Mouse (Mus musculus): ENCODE data around the gene Robo1. TPM values are rescaled to one million over a fixed set of nuclear protein-coding genes. Genes with fewer than 3 reads are reported as not detected.

Gene Robo1
- polyA plus RNA-seq, 1 experiment from 2014 or later: 23.7 TPM

DNA sequence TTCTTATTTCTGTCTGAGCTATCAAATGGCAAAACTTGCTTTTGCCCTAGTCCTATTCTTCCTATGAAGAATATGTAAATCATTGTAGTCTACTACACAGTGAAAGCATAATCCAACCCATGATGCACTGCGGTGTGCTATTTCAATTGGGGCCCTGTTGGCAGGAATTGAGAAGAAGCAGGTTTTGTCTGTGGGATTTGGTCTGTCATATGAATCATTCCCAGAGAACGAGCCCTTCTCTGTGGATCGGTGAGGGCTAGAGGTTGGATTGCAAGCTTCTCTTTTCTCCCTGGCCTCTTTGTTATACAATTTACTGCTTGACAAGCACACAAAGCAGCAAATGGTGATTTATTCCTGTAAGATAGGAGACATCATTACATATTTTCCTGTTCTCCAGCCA lies 85.4 kb downstream of the Robo1 start:
- H3K4me1 ChIP-seq: no peaks in the 10 kb centered on the region
- ATAC-seq (ENCODE audit: insufficient read depth, low FRiP score, low read depth): no peak
- H3K9ac ChIP-seq: no peak overlapping the region
- WGBS: 48% methylated on average over 3 of the region's 3 CpGs
- H3K36me3 ChIP-seq: no peaks in the 10 kb centered on the region
- H3K4me3 ChIP-seq (replicated peaks): no peak overlapping the region
- no peaks in the 10 kb centered on the region for H3K27me3 ChIP-seq (replicated peaks)
- H3K27ac ChIP-seq: no peak overlapping the region
- H3K9me3 ChIP-seq: no peaks in the 10 kb centered on the region
- H3K4me2 ChIP-seq: no peak overlapping the region

DNA sequence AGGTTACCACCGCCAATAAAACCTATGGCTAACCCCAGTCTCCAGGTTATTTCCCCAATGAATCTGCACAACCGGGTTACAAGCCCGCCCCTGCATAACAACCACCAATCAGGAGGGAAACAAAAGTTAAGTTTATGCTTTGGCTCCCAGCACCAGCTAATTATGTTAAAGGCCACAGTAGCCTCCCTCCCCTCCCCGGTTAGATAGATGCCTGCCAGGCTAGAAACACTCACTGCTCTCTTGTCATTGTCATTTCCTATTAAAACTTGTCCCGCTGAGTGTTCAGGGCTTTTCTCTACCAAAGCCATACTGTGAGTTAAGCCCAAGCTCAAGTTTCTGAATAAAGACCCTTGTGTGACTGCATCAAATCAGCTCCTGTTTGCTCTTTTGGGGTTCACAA lies 90.7 kb downstream of the Robo1 start:
- WGBS: 66% methylated on average over 5 of the region's 5 CpGs
- no peak overlapping the region for H3K4me3 ChIP-seq (replicated peaks)
- H3K9ac ChIP-seq: no peak overlapping the region
- no peak overlapping the region for H3K27ac ChIP-seq
- no peak for ATAC-seq (ENCODE audit: insufficient read depth, low FRiP score, low read depth)
- H3K36me3 ChIP-seq: no peaks in the 10 kb centered on the region
- H3K4me1 ChIP-seq: no peaks in the 10 kb centered on the region
- H3K27me3 ChIP-seq (replicated peaks): no peaks in the 10 kb centered on the region
- H3K4me2 ChIP-seq: no peak overlapping the region
- H3K9me3 ChIP-seq: no peaks in the 10 kb centered on the region

DNA sequence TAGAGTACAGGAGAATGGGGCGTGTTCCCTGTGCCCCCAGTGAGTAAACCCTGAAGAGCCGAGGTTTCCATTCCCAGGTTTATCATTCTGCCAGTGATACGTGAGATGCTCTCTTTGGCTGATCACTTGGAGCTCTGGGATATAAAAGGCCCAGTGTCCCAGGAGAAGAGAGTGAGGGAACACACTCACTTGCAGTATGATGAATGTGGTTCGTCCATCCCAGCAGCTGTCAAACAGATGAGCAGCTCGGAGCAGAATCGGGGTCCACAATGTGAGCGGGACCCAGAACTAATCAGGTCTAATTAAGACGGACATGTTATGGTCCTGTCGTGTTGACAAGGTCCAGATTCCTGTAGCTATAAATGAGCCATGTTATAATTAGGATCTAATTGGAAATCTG lies 94.3 kb downstream of the Robo1 start:
- ATAC-seq (ENCODE audit: insufficient read depth, low FRiP score, low read depth): no peak
- H3K36me3 ChIP-seq: no peaks in the 10 kb centered on the region
- H3K27me3 ChIP-seq (replicated peaks): no peaks in the 10 kb centered on the region
- 53% methylated on average over 9 of the region's 9 CpGs for WGBS
- no peak overlapping the region for H3K27ac ChIP-seq
- H3K4me2 ChIP-seq: no peak overlapping the region
- H3K9ac ChIP-seq: no peak overlapping the region
- H3K4me1 ChIP-seq: no peaks in the 10 kb centered on the region
- H3K4me3 ChIP-seq (replicated peaks): no peak overlapping the region
- H3K9me3 ChIP-seq: no peaks in the 10 kb centered on the region

DNA sequence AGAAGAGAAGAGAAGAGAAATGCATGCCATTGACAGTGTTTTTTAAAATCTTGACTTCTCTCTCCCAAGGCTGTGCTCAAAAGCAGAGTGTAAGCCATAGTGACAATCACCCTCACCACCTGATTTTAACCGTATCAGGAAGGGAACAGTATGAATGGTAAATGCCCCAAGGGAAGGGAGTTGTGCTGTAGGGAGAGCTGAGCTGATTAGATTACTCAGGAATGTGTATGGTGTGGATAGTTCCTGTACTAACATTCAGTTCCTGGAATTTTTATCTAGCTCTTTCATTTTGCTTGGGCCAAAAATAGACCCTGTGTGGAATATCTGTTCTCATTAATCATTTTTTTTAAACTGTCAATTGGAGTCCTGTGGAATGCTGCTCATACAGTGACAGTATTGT lies 101.7 kb downstream of the Robo1 start:
- H3K27me3 ChIP-seq (replicated peaks): no peaks in the 10 kb centered on the region
- 42% methylated on average over 1 of the region's 1 CpGs for WGBS
- 0 out of 2 replicates have a peak, but pooled peaks cover 3% of the 10 kb centered on the region for H3K4me1 ChIP-seq
- H3K36me3 ChIP-seq: no peaks in the 10 kb centered on the region
- no peak overlapping the region for H3K4me2 ChIP-seq
- H3K27ac ChIP-seq: no peak overlapping the region
- H3K9ac ChIP-seq: no peak overlapping the region
- H3K4me3 ChIP-seq (replicated peaks): no peak overlapping the region
- ATAC-seq (ENCODE audit: insufficient read depth, low FRiP score, low read depth): peak; percentile 58
- no peaks in the 10 kb centered on the region for H3K9me3 ChIP-seq

DNA sequence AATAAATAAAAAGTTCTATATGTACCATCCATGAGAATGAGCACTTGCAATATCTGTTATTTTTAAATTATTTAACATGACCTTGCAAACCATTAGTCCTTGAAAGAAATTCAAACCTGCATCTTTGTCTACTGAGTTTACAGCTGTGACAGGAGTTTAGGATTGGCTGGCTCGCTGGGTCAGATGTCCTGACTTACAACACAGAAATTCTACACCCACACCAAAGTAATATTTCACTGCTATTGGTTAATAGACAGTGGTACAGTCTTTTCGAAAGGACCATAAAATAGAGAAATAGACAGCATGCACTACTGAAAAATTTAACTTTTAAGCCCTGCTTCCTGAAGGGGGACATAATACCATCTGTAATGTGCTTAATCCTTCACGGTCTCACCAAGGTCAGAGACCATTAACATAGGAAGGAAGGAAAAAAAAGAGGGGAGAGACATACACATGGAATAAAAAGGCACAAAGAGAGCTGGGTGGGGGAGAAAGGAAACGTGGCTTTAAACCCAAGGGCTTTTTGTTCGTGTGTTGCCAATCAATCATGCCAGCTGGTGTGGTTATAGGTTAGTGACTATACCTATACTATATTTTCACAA lies 103.7 kb downstream of the Robo1 start:
- Histone ChIP-seq H3K27ac (no peak overlapping the region), H3K4me3 (replicated peaks) (no peak overlapping the region), H3K9me3 (no peaks in the 10 kb centered on the region), H3K9ac (no peak overlapping the region), H3K36me3 (no peaks in the 10 kb centered on the region), H3K4me1 (0 out of 2 replicates have a peak, but pooled peaks cover 3% of the 10 kb centered on the region), H3K27me3 (replicated peaks) (no peaks in the 10 kb centered on the region), H3K4me2 (no peak overlapping the region)
- no peak for ATAC-seq (ENCODE audit: insufficient read depth, low FRiP score, low read depth)
- 34% methylated on average over 5 of the region's 5 CpGs for WGBS

DNA sequence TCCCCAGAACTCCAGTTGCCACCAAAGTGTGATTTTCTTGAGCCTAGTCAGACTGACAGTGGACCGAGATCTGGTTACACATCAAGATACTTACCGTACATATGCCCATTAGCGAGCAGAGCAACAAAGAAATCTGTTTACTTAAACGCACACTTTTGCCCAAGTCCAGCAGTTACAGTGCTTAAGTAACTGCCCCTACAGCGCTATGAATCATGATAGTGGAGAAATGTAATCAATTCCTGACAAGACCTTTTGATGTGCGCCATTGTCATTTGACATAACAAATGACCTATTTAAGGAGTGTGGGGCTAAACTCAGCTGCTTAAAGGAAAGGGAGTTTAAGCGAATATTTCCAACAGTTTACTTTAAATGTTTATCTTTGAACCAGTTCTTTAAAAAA lies 104.8 kb downstream of the Robo1 start:
- 0 out of 2 replicates have a peak, but pooled peaks cover 3% of the 10 kb centered on the region for H3K4me1 ChIP-seq
- H3K27me3 ChIP-seq (replicated peaks): no peaks in the 10 kb centered on the region
- H3K36me3 ChIP-seq: no peaks in the 10 kb centered on the region
- peak; percentile 47; the same call in 1 of the 2 replicates for ATAC-seq (ENCODE audit: insufficient read depth, low FRiP score, low read depth)
- no peak overlapping the region for H3K9ac ChIP-seq
- 15% methylated on average over 7 of the region's 7 CpGs for WGBS
- peak overlapping the region; percentile 25; the same call in 1 of the 2 replicates for H3K4me2 ChIP-seq
- no peak overlapping the region for H3K27ac ChIP-seq
- no peak overlapping the region for H3K4me3 ChIP-seq (replicated peaks)
- H3K9me3 ChIP-seq: no peaks in the 10 kb centered on the region

DNA sequence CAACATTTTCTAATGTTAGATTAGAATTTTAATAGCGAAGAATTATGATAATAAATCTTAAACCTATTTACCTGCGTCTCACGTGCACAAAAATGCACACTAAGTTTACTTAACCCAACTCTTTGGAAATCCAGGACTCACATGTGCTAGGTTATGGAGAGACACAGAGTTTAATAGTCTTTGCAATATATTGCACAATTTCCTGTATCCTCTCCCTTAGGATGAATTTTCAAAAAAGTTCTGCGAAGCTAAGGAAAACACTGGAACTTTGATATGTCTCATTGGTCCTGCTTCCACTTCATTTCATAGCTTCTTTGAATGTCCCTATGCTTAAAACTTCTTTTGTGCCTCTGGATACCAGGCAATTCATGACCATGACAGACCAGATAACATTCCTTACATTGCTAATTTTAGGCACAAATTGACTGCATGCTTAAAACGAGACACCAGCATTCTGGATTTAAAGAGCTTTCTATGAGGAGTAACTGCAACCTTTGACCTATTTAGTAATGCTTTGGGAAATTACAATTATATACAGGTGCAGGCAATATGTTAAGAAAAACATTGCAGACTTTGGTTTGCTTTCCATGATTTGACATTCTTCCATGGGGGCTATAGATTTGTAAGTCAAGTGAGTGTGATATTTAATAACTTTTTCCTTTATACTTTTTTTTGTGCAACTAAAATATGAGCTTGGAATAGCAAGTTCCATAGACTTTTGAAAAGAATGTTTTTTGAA lies 111.4 kb downstream of the Robo1 start:
- H3K27me3 ChIP-seq (replicated peaks): no peaks in the 10 kb centered on the region
- H3K4me2 ChIP-seq: no peak overlapping the region
- 75% methylated on average over 5 of the region's 5 CpGs for WGBS
- H3K9me3 ChIP-seq: no peaks in the 10 kb centered on the region
- H3K9ac ChIP-seq: no peak overlapping the region
- H3K36me3 ChIP-seq: no peaks in the 10 kb centered on the region
- no peaks in the 10 kb centered on the region for H3K4me1 ChIP-seq
- no peak for ATAC-seq (ENCODE audit: insufficient read depth, low FRiP score, low read depth)
- no peak overlapping the region for H3K4me3 ChIP-seq (replicated peaks)
- H3K27ac ChIP-seq: no peak overlapping the region

DNA sequence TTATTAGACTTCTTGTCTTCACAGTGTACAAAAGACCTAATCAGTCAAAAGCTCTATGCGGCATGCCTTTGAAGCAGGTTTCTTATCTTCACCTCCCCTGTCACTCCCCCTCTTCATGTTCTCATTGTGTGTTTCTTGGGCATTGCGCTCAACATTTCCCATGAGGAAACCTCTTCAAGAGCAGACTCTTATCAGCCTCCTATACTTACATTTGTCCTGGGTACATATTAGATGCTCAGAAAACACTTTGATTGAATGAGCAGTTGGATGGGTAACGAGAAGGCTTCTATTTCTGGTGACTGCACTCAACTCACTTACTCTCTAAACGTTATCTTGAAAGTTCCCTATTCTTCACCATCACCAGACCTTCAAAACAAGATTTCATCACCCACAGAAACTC lies 114.3 kb downstream of the Robo1 start:
- ATAC-seq (ENCODE audit: insufficient read depth, low FRiP score, low read depth): no peak
- H3K36me3 ChIP-seq: no peaks in the 10 kb centered on the region
- no peak overlapping the region for H3K27ac ChIP-seq
- H3K4me2 ChIP-seq: no peak overlapping the region
- no peaks in the 10 kb centered on the region for H3K9me3 ChIP-seq
- no peaks in the 10 kb centered on the region for H3K4me1 ChIP-seq
- no peak overlapping the region for H3K4me3 ChIP-seq (replicated peaks)
- no peak overlapping the region for H3K9ac ChIP-seq
- 55% methylated on average over 4 of the region's 4 CpGs for WGBS
- H3K27me3 ChIP-seq (replicated peaks): no peaks in the 10 kb centered on the region

DNA sequence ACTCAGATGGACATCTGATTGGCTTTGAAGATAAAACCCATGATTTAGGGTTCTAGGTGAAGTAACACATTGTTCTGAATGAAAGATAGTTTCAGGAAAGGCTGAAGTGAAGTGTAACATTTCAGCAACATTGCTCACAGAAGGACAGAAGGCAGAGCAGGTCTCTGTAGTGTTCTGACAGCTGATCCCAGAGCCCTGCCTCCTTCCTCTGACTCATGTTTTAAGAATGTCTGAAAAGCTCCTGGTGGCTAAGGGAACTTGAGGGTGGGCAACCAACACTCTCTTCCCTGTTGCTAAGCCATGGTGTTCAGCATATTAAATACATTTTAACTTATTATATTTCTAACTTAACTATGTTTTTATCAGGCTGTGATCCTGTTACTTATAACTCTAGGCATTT lies 126.3 kb downstream of the Robo1 start:
- no peak overlapping the region for H3K4me3 ChIP-seq (replicated peaks)
- H3K9me3 ChIP-seq: no peaks in the 10 kb centered on the region
- H3K9ac ChIP-seq: no peak overlapping the region
- H3K4me2 ChIP-seq: no peak overlapping the region
- no peaks in the 10 kb centered on the region for H3K36me3 ChIP-seq
- no peaks in the 10 kb centered on the region for H3K27me3 ChIP-seq (replicated peaks)
- ATAC-seq (ENCODE audit: insufficient read depth, low FRiP score, low read depth): no peak
- no peaks in the 10 kb centered on the region for H3K4me1 ChIP-seq
- no peak overlapping the region for H3K27ac ChIP-seq

DNA sequence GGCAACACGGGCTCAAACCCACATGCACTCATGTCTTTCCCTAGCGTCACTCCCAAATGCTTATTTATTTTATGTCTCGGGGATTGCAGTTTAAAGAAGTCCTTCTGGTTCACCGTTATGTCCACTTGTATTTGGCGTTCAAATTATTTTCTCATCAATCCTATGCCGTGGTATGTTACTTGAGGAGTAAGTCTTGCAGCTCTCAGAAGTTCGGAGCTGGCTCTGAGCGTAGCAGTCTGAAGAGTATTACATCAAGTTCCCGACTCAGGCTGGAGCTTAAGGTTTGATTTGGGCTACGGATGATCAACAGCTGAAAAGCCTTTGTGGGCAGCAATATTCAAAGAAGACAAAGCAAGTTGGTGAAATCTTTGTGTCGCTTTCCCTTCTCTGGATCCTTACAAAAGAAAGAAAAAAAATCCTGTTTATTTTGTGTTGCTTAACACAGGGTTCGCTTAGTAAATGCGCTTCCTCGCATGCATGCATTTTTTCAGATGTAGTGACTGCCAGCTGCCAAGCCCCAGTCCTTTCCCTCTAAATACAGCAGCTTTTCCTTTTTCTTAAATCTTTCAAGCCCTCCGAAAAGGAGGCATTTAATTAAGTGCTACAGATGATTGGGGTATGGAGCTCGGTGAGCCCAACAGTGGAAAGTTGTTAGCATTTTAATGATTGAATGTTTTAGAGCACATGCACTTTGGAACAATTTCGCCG lies 136.5 kb downstream of the Robo1 start:
- H3K9ac ChIP-seq: no peak overlapping the region
- H3K27me3 ChIP-seq (replicated peaks): no peaks in the 10 kb centered on the region
- H3K36me3 ChIP-seq: no peaks in the 10 kb centered on the region
- peak overlapping the region; percentile 21; the same call in 1 of the 2 replicates for H3K4me2 ChIP-seq
- 53% methylated on average over 18 of the region's 18 CpGs for WGBS
- no peak for ATAC-seq (ENCODE audit: insufficient read depth, low FRiP score, low read depth)
- no peaks in the 10 kb centered on the region for H3K4me1 ChIP-seq
- no peak overlapping the region for H3K27ac ChIP-seq
- H3K9me3 ChIP-seq: no peaks in the 10 kb centered on the region
- H3K4me3 ChIP-seq (replicated peaks): no peak overlapping the region

DNA sequence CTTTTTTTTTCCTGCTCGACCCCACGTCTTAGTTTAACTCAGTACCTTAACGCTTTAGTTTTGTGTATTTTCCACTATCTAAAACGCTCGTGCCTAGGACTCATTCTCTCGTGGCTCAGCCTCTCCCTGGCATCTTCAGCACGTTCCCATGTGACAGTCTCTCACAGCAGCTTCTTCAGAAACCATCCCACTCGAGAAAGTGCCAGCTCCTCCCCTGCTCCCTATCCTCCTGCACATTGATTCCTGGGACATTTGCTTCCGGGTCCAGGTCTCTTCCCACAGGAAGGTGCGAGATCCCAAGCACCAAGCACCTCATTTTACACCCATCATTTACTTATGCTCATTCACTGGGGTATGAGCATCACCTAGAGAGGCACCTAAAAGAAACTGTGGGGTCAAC lies 150.0 kb downstream of the Robo1 start:
- H3K4me2 ChIP-seq: no peak overlapping the region
- H3K36me3 ChIP-seq: no peaks in the 10 kb centered on the region
- no peaks in the 10 kb centered on the region for H3K4me1 ChIP-seq
- no peak overlapping the region for H3K9ac ChIP-seq
- no peak overlapping the region for H3K4me3 ChIP-seq (replicated peaks)
- 54% methylated on average over 10 of the region's 10 CpGs for WGBS
- no peak overlapping the region for H3K27ac ChIP-seq
- ATAC-seq (ENCODE audit: insufficient read depth, low FRiP score, low read depth): no peak
- no peaks in the 10 kb centered on the region for H3K9me3 ChIP-seq
- no peaks in the 10 kb centered on the region for H3K27me3 ChIP-seq (replicated peaks)

DNA sequence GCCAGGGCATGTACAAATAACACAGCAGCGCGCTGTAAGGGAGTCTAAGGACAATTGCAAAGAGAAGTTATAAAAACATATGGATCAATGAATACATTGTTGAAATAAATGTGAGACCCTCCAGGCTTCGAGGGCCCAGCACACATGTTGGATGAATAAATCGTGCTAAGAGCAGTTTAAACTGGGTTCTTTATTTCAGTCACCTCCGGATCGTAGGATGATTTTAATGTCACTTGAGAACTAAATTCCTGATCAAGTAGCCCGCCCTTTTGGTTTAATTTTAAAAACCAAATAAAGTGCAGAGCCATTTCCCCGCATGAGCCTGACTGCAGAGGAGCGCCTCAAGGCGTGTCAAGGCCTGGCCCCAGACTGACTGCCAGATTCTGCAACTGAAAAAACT lies 150.5 kb downstream of the Robo1 start:
- H3K27me3 ChIP-seq (replicated peaks): no peaks in the 10 kb centered on the region
- no peaks in the 10 kb centered on the region for H3K9me3 ChIP-seq
- no peak overlapping the region for H3K4me3 ChIP-seq (replicated peaks)
- ATAC-seq (ENCODE audit: insufficient read depth, low FRiP score, low read depth): no peak
- no peaks in the 10 kb centered on the region for H3K36me3 ChIP-seq
- WGBS: 55% methylated on average over 10 of the region's 10 CpGs
- no peak overlapping the region for H3K9ac ChIP-seq
- H3K27ac ChIP-seq: no peak overlapping the region
- H3K4me1 ChIP-seq: no peaks in the 10 kb centered on the region
- no peak overlapping the region for H3K4me2 ChIP-seq
